Mouse (Mus musculus) liver, embryonic 16.5 days (tissue): Measurements from ENCODE around the gene Hist1h3d. TPM values are rescaled to one million over a fixed set of nuclear protein-coding genes. Genes with fewer than 3 reads are reported as not detected.
"Not testable (repeated sequence)": the region's sequence is repeated elsewhere in the genome, so short reads cannot be mapped to it uniquely, and the experiment has no call there.

Experiments
- ATAC-seq: fragments of 200-750 bp; cut with Nextera tagmentation; 2 replicates; pipeline ENCODE4 v1.8.0; 2017; ENCODE audit warnings: low read depth, mild to moderate bottlenecking, moderate number of reproducible peaks, moderate library complexity
- H3K27ac ChIP-seq: fragments of 300-500 bp; sonication (generic); 2 replicates; pipeline ENCODE4 v1.5.1; 2014; ENCODE audit warnings: mild to moderate bottlenecking, low read length
- H3K27me3 ChIP-seq: fragments of 300-500 bp; sonication (generic); 2 replicates; pipeline ENCODE4 v1.6.1; 2014; ENCODE audit warnings: low read depth, low read length, mixed read lengths; ENCODE audit not compliant: control insufficient read depth, insufficient read depth
- H3K36me3 ChIP-seq: fragments of 300-500 bp; sonication (generic); 2 replicates; pipeline ENCODE4 v1.6.1; 2014; ENCODE audit warnings: mild to moderate bottlenecking; ENCODE audit not compliant: control insufficient read depth, insufficient read depth
- H3K4me1 ChIP-seq: fragments of 300-500 bp; sonication (generic); 2 replicates; pipeline ENCODE4 v1.6.1; 2014; ENCODE audit warnings: low read depth, low read length, mixed read lengths; ENCODE audit not compliant: control insufficient read depth
- H3K4me2 ChIP-seq: fragments of 300-500 bp; sonication (generic); 2 replicates; pipeline ENCODE4 v1.6.1; 2014; ENCODE audit warnings: low read depth, low read length, mixed read lengths
- H3K4me3 ChIP-seq: fragments of 300-500 bp; sonication (generic); 2 replicates; pipeline ENCODE4 v1.5.1; 2014; ENCODE audit warnings: low read depth, mild to moderate bottlenecking, low read length
- H3K9ac ChIP-seq: fragments of 300-500 bp; sonication (generic); 2 replicates; pipeline ENCODE4 v1.6.1; 2014; ENCODE audit warnings: low read depth, low read length
- H3K9me3 ChIP-seq: fragments of 300-500 bp; sonication (generic); replicated peaks from 2 replicates; pipeline ENCODE4 v1.6.1; 2016; ENCODE audit warnings: low read length; ENCODE audit not compliant: control insufficient read depth
- WGBS: fragments of 180-500 bp; shearing (Covaris S2); extraction: QIAGEN DNeasy Blood & Tissue Kit; methylation state at CpG from one replicate; pipeline ENCODE4 v1.1.7; 2014; ENCODE audit not compliant: insufficient replicate concordance; 5-methylcytosine and 5-hydroxymethylcytosine counted together
- polyA plus RNA-seq: library from polyadenylated mRNA; unstranded; fragments of >200 nt; fragmentation: Nextera tagmentation; extraction: Ambion mirVana; gene quantifications from 2 replicates; pipeline ENCODE4 v1.2.1, GENCODE M21; 2015

Hist1h3d gene
- polyA plus RNA-seq, 1 experiment from 2014 or later = 7.7 TPM

DNA sequence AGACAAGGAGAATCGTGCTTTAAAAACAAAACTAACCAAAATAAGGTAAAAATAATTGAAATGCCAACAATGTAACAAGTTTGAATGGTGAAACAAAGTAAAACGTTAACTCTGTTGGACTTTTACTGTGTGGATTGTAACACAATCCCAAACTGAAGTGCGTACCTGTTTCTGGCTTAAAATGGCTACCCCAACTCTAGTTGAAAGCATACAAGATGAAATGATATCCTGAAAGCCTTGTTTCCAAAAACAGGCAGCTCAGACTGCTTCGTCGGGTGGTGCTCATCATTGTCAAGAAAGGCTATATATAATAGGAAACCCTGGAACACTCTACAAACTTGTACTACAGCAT, 14.1 kb upstream of the Hist1h3d start:
- WGBS = 0% methylated on average over 2 of the region's 5 CpGs

DNA sequence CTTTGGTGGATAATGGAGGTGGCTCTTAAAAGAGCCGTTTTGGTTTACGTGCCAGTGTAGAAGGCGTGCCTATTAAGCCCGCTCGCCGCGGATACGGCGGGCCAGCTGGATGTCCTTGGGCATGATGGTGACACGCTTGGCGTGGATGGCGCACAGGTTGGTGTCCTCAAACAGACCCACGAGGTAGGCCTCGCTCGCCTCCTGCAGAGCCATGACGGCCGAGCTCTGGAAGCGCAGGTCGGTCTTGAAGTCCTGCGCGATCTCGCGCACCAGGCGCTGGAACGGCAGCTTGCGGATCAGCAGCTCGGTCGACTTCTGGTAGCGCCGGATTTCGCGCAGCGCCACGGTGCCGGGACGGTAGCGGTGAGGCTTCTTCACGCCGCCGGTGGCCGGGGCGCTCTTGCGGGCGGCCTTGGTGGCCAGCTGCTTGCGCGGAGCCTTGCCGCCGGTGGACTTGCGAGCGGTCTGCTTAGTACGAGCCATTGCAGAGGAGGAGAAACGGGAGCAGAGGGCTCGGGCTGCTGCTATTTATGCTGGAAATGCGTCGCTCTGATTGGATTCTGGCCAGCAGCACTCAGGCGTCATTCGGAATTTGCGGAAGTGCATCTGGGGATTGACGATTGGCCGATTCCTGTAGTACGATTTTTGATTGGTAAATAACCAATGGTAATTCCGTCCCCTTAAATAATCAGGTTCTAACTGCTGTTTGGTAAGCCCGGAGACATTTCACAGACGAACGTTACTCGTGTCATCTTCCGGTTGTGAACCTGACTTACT, 13.5 kb upstream of the Hist1h3d start, which contains the start of gene Hist1h3e:
TSS of gene Hist1h3e (minus strand) at position 487 of the 777 bp plus-strand sequence.
- not testable (repeated sequence) for H3K36me3 ChIP-seq, H3K9me3 ChIP-seq, H3K27me3 ChIP-seq
- Histone ChIP-seq H3K9ac (peak within 1 kb of the TSS; percentile 71), H3K27ac (peak within 1 kb of the TSS; percentile 98), H3K4me2 (peak within 1 kb of the TSS; percentile 81), H3K4me3 (peak within 1 kb of the TSS; percentile 60), H3K4me1 (peaks cover 27% of the 10 kb centered on the region)
- peak; percentile 93 for ATAC-seq
- under 1% methylated on average over 42 of the region's 67 CpGs for WGBS

More for the DNA sequence above, 14.1 kb upstream of the Hist1h3d start:
- H3K9ac ChIP-seq, H3K27me3 ChIP-seq, H3K9me3 ChIP-seq, H3K36me3 ChIP-seq, ATAC-seq: not testable (repeated sequence)
- Histone ChIP-seq H3K4me2 (peak overlapping the region; percentile 81), H3K4me1 (peaks cover 30% of the 10 kb centered on the region), H3K27ac (peak overlapping the region; percentile 98), H3K4me3 (peak overlapping the region; percentile 60)

DNA sequence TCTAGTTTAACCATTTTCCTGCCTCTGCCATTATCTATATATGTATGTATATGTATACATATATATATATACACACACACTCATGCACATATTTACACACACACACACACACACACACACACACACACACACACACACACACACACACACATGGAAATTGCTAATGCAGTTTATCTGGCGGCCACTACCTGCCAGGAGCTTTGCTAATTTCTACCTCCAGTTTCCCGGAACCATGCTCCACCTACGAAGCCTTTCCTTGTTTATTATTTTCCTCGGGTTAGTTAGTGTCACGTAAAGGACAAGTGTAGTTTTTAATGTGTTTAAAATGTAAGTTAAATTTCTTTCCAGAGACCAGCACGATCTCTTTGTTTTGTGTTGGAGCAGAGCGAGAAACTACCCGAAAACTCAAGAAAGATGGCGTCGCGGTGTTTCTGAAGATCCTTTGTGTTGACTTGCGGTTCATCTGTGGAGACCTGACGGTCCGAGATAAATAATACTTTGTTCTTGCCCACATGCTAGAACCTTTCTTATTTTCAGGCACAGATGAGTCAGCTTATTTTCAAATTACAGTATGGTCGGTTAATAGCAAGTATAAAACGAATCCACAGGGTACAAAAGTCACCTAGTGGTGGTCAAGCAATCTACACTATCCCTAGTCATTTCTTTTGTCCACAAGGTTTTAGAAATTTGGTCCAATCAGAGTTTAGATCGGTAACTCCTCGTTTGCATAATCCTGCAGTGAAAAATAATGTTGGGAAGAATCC, 12.7 kb upstream of the Hist1h3d start:
- peaks cover 27% of the 10 kb centered on the region for H3K4me1 ChIP-seq
- no peak for ATAC-seq
- 2% methylated on average over 18 of the region's 18 CpGs for WGBS
- no peaks in the 10 kb centered on the region for H3K36me3 ChIP-seq
- H3K4me3 ChIP-seq = peak overlapping the region; percentile 60
- peak overlapping the region; percentile 71 for H3K9ac ChIP-seq
- H3K4me2 ChIP-seq = peak overlapping the region; percentile 81
- peak overlapping the region; percentile 98 for H3K27ac ChIP-seq
- no peaks in the 10 kb centered on the region for H3K9me3 ChIP-seq
- no peaks in the 10 kb centered on the region for H3K27me3 ChIP-seq

DNA sequence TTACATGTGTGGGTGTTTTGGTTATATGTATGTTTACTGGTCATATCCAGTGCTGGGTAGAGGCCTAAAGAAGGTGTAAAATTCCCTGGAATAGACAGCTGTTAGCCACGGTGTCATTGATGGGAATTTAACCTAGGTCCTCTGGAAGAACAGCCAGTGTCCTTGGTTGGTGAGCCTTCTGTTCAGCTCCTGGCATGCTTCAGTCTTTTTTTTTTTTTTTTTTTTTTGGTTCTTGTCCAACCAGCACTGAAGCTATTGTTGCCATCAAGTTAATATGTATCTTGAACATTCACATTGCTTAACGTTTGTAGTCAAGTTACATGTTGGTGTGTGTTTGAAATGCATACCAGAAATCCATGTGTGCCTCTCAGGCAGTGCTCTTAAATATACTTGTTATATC, 11.1 kb upstream of the Hist1h3d start:
- H3K4me2 ChIP-seq = no peak overlapping the region
- H3K36me3 ChIP-seq = no peaks in the 10 kb centered on the region
- no peaks in the 10 kb centered on the region for H3K9me3 ChIP-seq
- H3K4me3 ChIP-seq = no peak overlapping the region
- H3K27me3 ChIP-seq = no peaks in the 10 kb centered on the region
- ATAC-seq = no peak
- peaks cover 28% of the 10 kb centered on the region for H3K4me1 ChIP-seq
- 81% methylated on average over 2 of the region's 2 CpGs for WGBS
- H3K9ac ChIP-seq = no peak overlapping the region
- H3K27ac ChIP-seq = no peak overlapping the region

DNA sequence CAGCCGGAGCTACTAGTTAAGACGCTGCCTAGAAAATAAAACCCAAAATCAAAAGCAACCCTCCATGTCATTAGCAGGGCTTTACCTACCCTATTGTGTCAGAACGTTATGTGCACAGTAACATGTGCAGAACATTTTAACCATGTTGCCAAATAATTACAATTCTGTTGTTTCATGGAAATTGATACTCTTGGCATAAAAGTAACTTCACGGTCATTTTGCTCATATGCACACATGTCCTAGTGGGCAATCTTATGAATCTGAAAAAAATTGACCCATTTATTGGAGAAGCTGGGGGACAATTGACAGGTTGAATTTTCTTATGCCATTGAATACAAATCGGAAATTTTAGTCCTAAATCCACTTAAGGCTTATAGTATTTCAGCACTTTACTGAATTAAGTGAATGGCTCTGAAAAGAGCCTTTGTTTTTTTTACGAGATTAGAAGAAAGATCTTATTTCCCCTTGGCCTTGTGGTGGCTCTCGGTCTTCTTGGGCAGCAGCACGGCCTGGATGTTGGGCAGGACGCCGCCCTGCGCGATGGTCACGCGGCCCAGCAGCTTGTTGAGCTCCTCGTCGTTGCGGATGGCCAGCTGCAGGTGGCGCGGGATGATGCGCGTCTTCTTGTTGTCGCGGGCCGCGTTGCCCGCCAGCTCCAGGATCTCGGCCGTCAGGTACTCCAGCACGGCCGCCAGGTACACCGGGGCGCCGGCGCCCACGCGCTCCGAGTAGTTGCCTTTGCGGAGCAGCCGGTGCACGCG, 5.1 kb upstream of the Hist1h3d start:
- ATAC-seq = not testable (repeated sequence)
- WGBS = 2% methylated on average over 18 of the region's 41 CpGs

DNA sequence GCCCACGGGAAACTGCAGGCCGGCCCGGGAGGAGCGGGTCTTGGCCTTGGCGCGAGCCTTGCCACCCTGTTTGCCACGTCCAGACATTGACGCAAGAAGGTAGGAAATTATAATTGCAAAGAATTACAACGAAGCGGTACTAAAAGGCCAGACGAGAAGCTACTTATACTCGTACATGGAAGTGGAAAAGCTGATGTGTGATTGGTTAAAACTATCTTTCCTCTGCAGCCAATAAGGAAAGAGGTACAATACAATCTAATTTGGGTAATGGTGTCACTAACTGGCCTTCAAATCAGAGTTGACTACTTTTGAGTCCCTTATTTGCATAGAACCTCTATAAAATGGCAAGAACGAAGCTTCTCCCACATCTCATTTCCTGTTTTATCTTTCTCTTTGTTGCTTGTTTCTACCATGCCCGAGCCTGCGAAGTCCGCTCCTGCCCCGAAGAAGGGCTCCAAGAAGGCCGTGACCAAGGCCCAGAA, 4.5 kb upstream of the Hist1h3d start, which contains the start of the genes Hist1h2ae and Hist1h2bg:
TSS of gene Hist1h2ae (minus strand) at position 199 of the 482 bp plus-strand sequence.
TSS of gene Hist1h2bg (plus strand) at position 375 of the 482 bp plus-strand sequence.
- WGBS = under 1% methylated on average over 18 of the region's 18 CpGs
- peak within 1 kb of the TSS; percentile 79 for H3K4me2 ChIP-seq
- no peaks in the 10 kb centered on the region for H3K27me3 ChIP-seq
- peak within 1 kb of the TSS; percentile 63 for H3K4me3 ChIP-seq
- peak within 1 kb of the TSS; percentile 98 for H3K27ac ChIP-seq
- peak; percentile 75 for ATAC-seq
- H3K9ac ChIP-seq = peak within 1 kb of the TSS; percentile 73
- H3K36me3 ChIP-seq = no peaks in the 10 kb centered on the region
- H3K9me3 ChIP-seq = no peaks in the 10 kb centered on the region
- H3K4me1 ChIP-seq = peaks cover 7% of the 10 kb centered on the region

More for the DNA sequence above, 5.1 kb upstream of the Hist1h3d start:
- H3K4me3 ChIP-seq = peak overlapping the region; percentile 63
- H3K27me3 ChIP-seq, H3K9me3 ChIP-seq, H3K36me3 ChIP-seq: not testable (repeated sequence)
- H3K27ac ChIP-seq = peak overlapping the region; percentile 98
- peak overlapping the region; percentile 70 for H3K9ac ChIP-seq
- H3K4me2 ChIP-seq = peak overlapping the region; percentile 65
- H3K4me1 ChIP-seq = peaks cover 10% of the 10 kb centered on the region

DNA sequence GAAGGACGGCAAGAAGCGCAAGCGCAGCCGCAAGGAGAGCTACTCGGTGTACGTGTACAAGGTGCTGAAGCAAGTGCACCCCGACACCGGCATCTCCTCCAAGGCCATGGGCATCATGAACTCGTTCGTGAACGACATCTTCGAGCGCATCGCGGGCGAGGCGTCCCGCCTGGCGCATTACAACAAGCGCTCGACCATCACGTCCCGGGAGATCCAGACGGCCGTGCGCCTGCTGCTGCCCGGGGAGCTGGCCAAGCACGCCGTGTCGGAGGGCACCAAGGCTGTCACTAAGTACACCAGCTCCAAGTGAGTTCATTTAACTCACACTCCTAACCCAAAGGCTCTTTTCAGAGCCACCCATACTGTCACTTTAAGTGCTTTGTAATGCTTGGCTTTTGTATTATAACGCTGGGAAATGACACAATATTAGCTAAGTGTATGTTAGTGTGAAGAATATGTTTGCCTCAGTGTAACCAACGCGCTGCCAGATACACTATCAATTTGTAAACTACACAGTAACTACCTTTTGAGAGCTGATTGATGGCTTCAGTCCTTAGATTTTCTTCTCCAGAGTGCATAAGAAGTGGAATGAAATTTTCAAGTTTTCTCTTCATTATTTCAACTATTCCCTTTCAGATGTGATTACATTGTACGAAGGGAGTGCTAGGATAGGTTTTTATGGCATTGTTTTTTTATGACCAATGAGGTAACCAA, 3.9 kb upstream of the Hist1h3d start:
- not testable (repeated sequence) for H3K4me1 ChIP-seq, H3K27me3 ChIP-seq, H3K9me3 ChIP-seq, H3K36me3 ChIP-seq
- ATAC-seq = peak; percentile 0; the same call in 1 of the 2 replicates
- Histone ChIP-seq H3K4me3 (peak overlapping the region; percentile 63), H3K9ac (peak overlapping the region; percentile 73), H3K4me2 (peak overlapping the region; percentile 79), H3K27ac (peak overlapping the region; percentile 98)
- 0% methylated on average over 9 of the region's 34 CpGs for WGBS
